Mouse (Mus musculus) left cerebral cortex, postnatal 36 days (tissue): Measurements from ENCODE around the gene St3gal3. TPM values are rescaled to one million over a fixed set of nuclear protein-coding genes. Genes with fewer than 3 reads are reported as not detected.

Experiments
- DNase-seq, 2 experiments: peaks; one replicate each; pipeline ENCODE4 v3.0.0; 2021 to 2022; ENCODE audit warnings: low spot score in 2 of 2, mixed read lengths in 1 of 2
- intact Hi-C: fragments of 180-260 bp; cut with DNase I; formaldehyde crosslinking; loops from one replicate; pipeline ENCODE4 v1.15.1; 2025
- total RNA-seq, 2 experiments: library from RNA; stranded (reverse); gene quantifications; 2 replicates each; pipeline ENCODE4 v1.2.3; 2021

Gene St3gal3
- total RNA-seq, 2 experiments from 2014 or later, result 47.0 to 51.5 TPM

DNA sequence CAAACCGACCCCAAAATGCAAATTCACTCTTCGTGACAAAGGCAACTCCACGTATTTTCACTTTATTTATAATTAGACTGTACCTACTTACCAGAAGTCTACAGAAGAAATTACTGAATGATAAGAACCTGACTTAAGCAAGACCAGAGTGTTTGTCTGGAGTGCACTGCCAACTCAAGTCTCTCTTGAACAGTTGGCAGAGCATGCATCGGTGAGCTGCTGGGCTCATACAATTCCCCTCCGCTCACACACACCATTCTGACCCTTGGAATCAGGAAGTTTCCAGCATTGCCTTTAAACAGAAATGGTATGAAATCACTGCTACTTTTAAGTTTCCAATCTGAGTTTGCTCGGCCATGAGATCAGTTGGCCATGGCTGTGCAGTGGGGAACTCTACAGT lies 36.1 kb downstream of the St3gal3 start:
- intact Hi-C loops, result no loop called here
- DNase-seq, result no peak

DNA sequence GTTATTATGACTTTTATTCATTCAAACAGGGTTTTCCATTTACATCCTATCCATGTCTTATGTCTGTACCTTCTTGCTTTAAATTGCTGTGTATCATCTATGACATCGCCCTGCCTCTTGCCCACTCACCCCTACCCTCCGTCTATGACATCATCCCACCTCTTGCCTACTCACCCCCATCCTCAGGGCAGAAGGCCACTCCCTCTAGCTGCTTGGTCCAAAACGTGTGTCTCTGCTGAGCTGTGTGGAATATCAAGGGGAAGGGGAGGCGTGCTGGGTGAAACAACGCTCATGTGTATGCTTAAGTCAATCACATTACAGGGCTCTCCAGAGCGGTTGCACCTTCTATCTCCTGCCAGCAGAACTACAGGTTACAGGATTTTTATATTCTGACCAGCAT lies 38.6 kb downstream of the St3gal3 start:
- intact Hi-C loops, result no loop called here
- no peak for DNase-seq

DNA sequence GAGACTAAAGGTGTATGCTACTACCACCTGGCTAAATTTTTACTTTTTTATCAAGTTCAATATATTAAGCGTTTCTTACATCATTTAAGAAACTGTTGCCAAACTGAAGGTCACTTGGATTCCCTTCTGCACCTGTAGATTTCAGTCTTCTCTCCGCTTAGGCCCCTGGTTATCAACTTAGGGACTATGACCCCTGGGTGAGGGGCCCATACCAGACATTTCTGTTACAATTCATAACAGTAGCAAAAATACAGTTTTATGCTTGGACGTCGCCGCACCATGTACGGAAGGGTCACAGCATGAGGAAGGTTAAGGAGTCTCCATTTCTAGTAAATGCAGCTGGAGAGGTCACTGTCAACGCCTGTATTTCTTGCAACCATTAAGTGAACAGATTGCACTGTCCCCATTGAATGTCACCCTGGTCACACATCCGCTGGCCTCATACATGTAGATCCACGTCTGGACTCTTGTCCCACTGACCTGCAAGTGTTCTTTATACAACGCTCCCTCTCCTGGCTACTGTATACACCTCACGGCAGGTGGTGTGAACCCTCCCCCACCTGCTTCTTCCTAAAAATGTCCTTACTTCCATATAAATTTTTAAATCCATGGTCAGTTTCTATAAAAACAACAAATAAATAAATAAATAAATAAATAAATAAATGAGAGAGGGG lies 41.8 kb downstream of the St3gal3 start:
- no peak for DNase-seq
- intact Hi-C loops, result loop anchor here (5.0 kb wide), 1 partner anchor 44 kb away; no protein-coding TSS in a partner anchor

DNA sequence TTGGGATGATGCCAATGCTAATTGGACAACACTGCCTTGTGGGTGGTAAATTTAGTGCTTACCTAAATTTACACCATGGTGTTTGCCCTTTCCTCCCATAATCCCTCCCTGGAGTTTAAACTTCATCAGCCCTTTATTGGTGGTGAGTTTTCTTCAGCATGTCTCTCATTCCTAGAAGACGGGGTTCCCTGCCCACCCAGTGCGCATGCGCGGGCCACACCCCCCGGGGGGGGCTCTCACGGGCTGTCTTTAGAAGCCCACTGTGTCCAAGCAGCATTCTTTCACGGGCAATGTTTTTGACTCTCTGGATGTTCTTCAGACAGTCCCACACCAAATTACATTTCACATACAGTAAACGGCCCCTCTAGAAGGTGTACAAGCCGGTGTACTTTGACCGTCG lies 44.3 kb downstream of the St3gal3 start:
- intact Hi-C loops, result loop anchor here (2.0 to 5.0 kb wide), 2 partner anchors 47 to 202 kb away; no protein-coding TSS in a partner anchor
- no peak for DNase-seq

DNA sequence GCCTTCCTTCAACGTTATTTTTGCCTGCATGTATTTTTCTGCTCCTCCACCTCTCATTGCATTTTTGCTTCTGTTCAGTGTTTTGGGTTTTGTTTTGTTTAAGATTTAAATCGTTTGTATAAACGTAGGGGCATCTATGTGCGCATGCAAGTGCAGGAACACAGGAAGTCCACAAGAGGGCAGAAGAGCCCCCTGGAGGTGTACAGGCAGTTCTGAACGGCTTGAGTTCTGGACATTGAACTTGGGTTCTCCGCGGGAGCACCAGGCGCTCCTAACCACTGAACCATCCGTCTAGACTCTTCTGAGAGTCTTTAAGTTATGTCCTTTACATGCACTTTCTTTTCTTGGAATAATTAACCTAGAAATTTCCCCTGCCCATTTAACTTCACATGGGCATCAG lies 44.8 kb downstream of the St3gal3 start:
- peak in 1 of 2 experiments; percentile 25 for DNase-seq
- intact Hi-C loops, result loop anchor here (2.0 to 5.0 kb wide), 2 partner anchors 47 to 203 kb away; no protein-coding TSS in a partner anchor

DNA sequence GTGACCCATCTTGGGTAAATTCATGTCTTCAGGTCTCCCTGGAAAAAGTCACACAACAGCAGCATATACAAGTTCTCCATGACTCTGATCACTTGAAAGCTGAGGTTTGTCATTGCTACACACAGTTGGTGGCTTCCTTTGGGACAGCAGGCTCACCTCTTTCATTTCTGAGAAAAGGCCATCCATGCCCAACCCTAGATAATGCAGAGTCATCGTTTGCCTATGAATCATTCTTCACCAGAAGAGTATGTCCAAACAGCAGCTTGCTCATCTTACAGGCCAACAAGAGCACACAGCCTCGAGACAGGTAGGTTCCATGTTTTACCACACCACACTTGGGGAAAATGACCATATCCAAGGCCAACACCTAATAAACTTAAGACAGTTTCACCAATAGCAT lies 45.9 kb downstream of the St3gal3 start:
- DNase-seq, result no peak
- intact Hi-C loops, result no loop called here

DNA sequence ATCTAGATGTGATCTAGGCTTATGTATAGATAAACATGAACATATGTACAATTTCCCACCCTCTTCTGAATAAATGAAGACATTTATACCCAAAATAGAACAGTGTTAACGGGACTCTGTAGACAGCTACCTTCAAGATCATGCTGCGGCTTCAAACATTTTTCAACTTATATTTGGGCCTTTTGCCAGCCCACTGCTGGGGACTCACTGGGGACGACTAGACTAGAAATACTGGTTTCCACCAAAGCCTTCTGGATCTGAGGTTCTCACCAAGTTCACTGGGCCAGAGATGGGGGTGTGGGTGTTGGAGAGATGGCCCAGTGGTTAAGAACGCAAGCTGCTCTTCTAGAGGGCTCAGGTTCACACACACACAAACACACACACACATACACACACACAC lies 49.7 kb downstream of the St3gal3 start:
- intact Hi-C loops, result no loop called here
- DNase-seq, result no peak

DNA sequence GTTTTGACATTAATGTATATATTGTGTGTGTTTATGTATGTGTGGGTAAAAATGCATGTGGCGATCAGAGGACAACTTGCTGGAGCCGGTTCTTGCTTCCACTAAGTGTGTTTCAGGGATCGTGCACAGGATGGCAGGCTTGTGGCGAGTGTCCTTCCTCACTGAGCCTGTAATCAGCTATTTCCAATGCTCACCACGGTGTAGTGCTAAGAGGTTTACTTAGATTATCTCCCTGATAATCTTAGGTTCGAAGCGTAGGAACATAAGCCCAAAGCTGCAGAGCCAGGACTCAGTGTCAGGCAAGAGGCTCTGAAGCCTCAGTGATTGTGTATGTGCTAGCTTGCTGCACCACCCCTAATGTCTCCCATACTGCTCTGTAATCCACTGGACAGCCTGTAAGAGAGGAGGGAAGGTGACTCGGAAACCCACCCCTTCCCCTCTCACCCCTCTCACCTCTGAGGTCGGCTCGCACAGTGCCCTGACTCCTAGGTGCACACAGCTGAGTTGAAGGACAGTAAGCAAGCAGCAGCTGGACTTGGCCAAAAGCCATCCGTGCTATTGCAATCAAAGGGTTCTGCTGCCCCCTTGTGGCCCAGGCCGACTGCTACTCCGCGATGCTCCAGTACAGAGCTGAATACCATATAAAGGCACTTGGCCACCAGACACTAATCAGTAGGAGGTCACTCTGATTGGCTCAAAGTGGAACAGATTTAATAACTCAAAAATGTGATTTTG lies 51.3 kb downstream of the St3gal3 start:
- intact Hi-C loops, result loop anchor here (1.0 to 5.0 kb wide), 2 partner anchors 155 to 271 kb away; no protein-coding TSS in a partner anchor

DNA sequence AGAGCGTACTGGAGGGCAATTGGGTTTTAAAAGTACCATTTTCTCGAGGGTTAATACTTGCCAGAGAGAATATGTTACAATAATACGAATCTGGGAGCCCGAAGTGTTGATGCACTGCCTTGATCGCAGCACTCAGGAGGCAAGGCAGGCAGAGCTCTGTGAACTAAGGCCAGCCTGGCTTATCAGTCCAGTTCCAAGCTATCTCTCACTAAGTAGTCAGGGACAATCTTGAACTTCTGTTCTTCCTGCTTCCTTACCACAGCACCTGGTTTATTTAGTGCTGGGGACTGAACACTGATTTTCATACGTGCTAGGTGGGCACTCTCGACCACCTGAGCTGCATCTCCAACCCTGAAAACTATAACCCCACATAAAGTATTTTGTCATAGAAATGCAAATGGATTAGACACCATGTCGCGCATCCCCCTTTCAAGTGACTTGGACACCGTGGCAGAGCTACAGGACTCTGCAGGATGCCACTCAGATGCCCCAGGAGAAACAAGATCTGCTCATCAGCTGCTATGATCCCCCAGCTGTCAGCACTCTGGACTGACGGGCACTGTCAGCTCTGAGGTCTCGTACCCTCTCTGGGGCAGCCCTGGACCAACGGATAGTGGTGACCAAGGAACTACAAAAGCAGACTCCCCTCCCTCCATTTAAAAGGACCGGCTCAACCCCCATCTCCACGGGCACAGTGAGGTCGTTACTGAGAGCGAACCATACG lies 52.9 kb downstream of the St3gal3 start:
- intact Hi-C loops, result loop anchor here (5.0 kb wide), 1 partner anchor 269 kb away; no protein-coding TSS in a partner anchor

More for the DNA sequence above, 51.3 kb downstream of the St3gal3 start:
- peak; percentile 87 to 92 for DNase-seq

DNA sequence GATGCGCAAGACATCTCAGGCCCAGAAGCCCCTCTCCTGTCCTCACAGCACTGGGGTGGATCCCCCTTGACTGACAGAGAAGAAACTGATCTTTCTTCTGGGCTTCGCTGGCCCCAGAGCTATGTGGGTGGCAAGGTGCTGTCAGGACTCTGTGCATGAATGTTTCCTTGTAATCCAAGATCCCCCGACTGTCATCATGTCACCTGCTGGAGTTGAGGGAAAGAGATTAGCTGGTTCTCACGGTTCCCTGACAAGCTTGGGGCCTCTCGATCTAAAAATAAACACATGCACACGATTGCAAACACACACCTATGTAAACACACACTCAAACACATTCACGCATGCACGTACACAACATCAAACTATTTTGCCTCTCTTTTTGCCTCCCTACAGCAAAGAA lies 54.2 kb downstream of the St3gal3 start:
- intact Hi-C loops, result loop anchor here (5.0 kb wide), 1 partner anchor 268 kb away; no protein-coding TSS in a partner anchor
- DNase-seq, result no peak

More for the DNA sequence above, 52.9 kb downstream of the St3gal3 start:
- no peak for DNase-seq

DNA sequence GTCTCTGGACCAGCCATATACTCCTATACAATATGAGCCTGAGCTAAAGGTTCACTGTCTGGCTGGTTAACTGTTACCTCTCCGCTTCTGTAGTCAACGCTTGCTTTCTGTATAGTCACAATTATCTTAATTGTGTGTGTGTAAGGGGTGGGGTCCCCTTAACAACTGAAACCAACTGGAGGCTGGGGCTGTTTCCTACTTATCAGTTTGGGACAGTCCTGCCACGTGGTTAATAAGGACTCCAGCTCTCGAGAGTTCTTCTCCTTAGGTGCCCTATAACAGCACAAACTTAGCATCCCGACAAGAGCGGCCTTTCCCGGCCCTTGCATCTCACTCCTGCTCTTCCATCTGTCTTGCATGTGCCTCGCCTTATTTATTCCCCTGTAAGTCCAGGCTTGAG lies 55.5 kb downstream of the St3gal3 start:
- intact Hi-C loops, result no loop called here
- DNase-seq, result no peak

DNA sequence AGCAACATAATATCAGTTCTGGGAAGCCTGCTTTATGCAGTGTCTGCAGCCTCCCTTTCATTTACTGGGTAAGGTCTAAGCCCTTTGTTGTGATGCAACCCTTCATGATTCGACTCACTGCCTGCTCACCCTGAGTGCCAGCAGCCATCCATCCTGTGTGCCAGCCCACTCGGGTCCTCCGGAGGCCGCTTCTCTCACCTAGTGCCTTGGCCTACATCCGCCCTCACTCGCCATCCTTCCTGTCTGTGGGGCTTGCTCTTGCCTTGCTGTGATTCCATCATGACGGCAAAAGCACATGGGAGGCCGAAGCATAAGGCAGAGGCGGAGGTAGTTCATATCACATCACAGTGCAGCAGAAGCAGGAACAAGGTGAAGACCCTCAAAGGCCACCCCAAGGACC lies 56.1 kb downstream of the St3gal3 start:
- intact Hi-C loops, result no loop called here
- no peak for DNase-seq

DNA sequence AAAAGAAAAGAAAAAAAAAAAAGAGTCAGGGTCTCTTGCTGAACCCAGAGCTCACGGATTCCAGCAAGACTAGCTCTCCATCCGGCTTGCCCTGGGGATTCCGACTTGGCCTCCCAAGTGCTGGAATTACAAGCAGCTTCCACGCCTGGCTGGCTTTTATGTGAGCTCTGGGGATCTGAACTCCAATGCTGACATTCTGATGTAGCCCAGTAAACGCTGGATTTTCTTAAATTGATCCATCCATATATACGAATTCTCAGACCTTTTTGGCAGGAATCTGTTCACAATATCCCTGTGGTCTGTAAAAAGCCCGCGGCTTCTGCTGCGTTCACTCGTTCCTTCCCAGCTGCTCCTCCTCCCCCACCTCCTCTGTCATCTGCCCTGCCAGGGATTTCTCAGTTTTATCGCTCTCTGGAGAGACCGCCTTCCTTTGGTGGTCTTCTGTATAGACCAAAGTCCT lies 57.4 kb downstream of the St3gal3 start:
- DNase-seq, result no peak
- intact Hi-C loops, result no loop called here

DNA sequence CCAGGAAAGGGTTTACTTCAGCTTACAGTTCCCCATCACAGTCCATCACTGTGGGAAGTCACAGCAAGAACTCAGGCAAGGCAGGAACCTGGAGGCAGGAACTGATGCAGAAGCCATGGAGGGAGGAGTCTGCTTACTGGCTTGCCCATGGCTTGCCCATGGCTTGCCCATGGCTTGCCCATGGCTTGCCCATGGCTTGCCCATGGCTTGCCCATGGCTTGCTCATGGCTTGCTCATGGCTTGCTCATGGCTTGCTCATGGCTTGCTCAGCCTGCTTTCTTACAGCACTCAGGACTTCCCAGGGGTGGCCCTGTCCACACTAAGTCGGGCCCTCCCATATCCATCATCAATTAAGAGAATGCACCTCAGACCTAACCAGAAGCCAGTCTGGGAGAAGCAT lies 58.1 kb downstream of the St3gal3 start:
- intact Hi-C loops, result no loop called here

DNA sequence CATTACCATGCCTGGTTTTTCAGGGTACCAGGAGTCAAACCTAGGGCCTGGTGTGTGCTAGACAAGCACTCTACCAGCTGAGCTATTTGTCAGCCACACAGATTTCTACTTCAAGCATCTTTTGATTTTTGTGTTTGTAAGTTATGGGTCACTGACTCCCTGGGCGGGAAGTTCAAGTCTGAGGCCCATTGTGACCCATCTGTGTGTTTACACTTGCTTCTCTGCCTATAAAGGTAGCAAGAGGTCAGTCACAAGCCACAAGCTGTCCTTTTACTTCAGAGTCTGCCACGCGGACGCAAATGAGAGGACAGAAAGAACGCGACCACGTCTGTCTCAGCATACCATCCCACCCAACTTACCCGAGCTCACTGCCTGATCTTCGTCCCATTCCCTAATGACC lies 59.4 kb downstream of the St3gal3 start:
- intact Hi-C loops, result no loop called here
- DNase-seq, result no peak

More for the DNA sequence above, 58.1 kb downstream of the St3gal3 start:
- DNase-seq, result no peak

DNA sequence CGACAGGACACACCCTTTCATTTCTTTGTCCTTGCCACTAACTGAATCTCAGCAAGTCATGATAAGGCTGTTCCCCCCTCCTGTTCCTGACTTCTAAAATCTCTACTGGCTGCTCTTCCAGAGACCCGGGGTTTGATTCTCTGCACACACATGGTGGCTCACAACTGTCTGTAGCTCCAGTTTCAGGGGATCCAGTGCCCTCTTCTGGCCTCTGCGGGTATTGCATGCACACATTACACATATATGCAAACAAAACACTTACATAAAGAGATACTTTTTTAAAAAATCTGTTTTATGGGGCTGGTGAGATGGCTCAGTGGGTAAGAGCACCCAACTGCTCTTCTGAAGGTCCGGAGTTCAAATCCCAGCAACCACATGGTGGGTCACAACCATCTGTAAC lies 60.5 kb downstream of the St3gal3 start:
- no peak for DNase-seq
- intact Hi-C loops, result no loop called here

DNA sequence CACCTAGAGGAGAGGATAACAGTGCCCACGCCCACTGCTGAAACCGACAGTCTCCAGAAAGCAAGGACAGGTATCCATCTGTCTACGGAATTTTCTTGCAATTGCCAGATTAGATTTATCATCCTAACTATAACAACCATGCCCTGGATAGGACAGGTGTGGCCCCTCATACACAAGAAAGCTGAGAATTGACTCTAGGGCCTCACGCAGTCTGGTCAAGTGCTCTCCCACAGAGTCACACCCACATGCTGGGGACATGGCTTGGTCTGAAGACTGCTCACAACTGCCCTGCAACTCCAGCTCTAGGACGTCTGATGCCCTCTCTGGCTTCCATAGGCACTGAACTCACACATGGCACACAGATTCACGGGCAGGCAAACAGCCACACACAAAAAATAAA lies 61.6 kb downstream of the St3gal3 start:
- intact Hi-C loops, result no loop called here
- DNase-seq, result no peak

DNA sequence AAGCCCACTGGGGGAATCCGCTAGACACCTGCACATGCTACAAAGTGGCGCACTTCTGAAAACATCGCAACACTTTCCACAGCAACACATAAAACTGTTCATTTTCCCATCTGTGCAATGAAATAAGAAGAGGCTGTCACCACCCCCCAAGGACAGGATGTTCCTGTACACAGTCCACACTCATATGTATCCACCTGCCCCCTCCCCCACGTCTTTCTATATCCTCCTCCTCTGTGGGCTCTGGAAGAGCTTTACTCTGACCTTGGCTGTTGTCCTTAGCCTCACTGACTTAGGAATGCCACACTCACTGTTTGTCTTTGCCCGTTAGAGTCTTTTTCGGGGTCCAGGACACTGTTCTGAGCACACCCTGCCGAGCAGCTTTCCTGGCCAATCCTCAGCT lies 62.8 kb downstream of the St3gal3 start:
- no peak for DNase-seq
- intact Hi-C loops, result no loop called here

DNA sequence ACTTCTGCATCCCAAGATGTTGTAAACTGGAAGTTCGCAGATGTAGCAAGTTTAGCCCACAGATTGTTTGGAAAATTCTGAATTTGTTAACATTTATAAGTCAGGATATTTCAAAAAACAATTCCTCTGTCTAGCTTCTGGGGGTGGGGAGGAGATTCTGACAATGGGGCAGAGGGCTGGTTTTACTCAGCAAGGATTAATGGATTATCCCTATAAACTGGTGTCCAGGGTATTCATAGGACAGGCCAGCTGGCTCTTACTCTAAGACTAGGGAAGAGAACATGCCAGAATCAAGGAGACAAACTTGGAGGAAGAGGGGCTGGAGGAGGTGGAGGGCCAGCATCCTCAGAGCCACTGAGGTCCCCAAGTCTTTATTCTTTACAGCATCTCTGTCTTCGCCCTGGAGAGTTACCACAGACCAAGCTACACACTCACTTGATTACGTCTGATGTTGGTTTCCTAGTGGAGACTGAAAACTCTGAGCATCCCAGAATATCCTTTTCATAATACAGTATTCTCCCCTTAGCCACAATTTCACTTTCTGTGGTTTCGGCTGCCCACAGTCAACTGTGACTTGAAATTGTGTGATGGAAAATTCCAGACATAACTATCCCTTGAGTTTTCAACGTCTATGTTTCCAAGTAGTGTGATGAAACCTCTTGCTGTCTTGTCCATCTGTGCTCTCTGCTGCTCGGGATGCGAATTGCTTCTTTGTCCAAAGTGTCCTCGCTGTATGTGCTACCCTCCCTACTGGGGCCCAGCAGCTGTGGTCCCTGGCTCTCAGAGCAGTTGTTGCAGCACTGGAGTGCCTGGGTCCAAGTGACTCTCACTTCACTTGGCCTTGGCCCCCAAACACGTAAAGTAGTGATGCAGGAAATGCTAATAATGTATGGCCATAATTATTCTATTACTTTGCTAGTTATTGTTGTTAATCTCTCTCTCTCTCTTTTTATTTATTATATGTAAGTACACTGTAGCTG lies 64.2 kb downstream of the St3gal3 start:
- intact Hi-C loops, result no loop called here
- no peak for DNase-seq
